Mouse (Mus musculus) G1E (cell line): ENCODE measurements around the gene 2900011O08Rik. TPM values are rescaled to one million over a fixed set of nuclear protein-coding genes. Genes with fewer than 3 reads are reported as not detected.

Source experiments
- ATAC-seq: 2 replicates; pipeline ENCODE4 v1.8.0; 2016; ENCODE audit warnings: mild to moderate bottlenecking; ENCODE audit not compliant: insufficient number of reproducible peaks, poor library complexity, low FRiP score, severe bottlenecking; ENCODE audit errors: extremely low read depth
- DNase-seq: peaks from one replicate; pipeline ENCODE4 v3.0.0; 2012; ENCODE audit warnings: low spot score
- H3K27me3 ChIP-seq: 2 replicates; pipeline ENCODE4 v1.6.1; 2012; ENCODE audit warnings: mild to moderate bottlenecking, low read length, inconsistent platforms; ENCODE audit not compliant: insufficient read depth
- H3K36me3 ChIP-seq: replicated peaks from 2 replicates; pipeline ENCODE3; 2012; ENCODE audit warnings: mild to moderate bottlenecking, inconsistent platforms
- H3K4me1 ChIP-seq: 2 replicates; pipeline ENCODE4 v1.6.1; 2012; ENCODE audit warnings: low read depth, low read length, inconsistent platforms, mixed read lengths; ENCODE audit not compliant: insufficient read depth
- H3K4me3 ChIP-seq: 2 replicates; pipeline ENCODE4 v1.5.1; 2012; ENCODE audit warnings: low read depth, mild to moderate bottlenecking, inconsistent platforms, low read length, moderate library complexity, mixed read lengths
- H3K9me3 ChIP-seq: replicated peaks from 2 replicates; pipeline ENCODE4 v1.6.1; 2012; ENCODE audit warnings: inconsistent platforms
- CTCF ChIP-seq: IDR thresholded peaks from 2 replicates; pipeline ENCODE4 v1.5.1; 2012; ENCODE audit warnings: low read depth, low read length, inconsistent platforms, mixed read lengths
- GATA1 ChIP-seq: IDR thresholded peaks from 2 replicates; pipeline ENCODE4 v1.6.1; 2012; ENCODE audit warnings: borderline replicate concordance, low read length, inconsistent platforms, mixed read lengths
- GATA2 ChIP-seq: IDR thresholded peaks from 2 replicates; pipeline ENCODE4 v1.6.1; 2012; ENCODE audit warnings: low read depth, low read length, inconsistent platforms, borderline replicate concordance
- POLR2AphosphoS5 ChIP-seq: IDR thresholded peaks from 2 replicates; pipeline ENCODE4 v1.6.1; 2012; ENCODE audit warnings: low read depth, low read length, inconsistent platforms; ENCODE audit not compliant: insufficient replicate concordance
- TAL1 ChIP-seq: conservative IDR thresholded peaks from 2 replicates; pipeline ENCODE4 v1.6.1; 2012; ENCODE audit warnings: low read depth, low read length, inconsistent platforms, mixed read lengths
- polyA plus RNA-seq: library from polyadenylated mRNA; stranded (reverse); fragments of >175 nt; gene quantifications from 2 replicates; pipeline ENCODE4 v1.2.3, GENCODE M21; 2012
- total RNA-seq, 2 experiments: library from RNA; stranded (forward) in 1 of 2; stranded (reverse) in 1 of 2; fragments of 200-1000 nt in 1 of 2; fragments of >200 nt in 1 of 2; fragmentation: Nextera tagmentation in 1 of 2; gene quantifications; 2 replicates each; pipeline ENCODE4 v1.2.3; 2014 to 2017

Gene 2900011O08Rik
- total and polyA plus RNA-seq, 3 experiments = 0.05 TPM; not detected in 2

DNA sequence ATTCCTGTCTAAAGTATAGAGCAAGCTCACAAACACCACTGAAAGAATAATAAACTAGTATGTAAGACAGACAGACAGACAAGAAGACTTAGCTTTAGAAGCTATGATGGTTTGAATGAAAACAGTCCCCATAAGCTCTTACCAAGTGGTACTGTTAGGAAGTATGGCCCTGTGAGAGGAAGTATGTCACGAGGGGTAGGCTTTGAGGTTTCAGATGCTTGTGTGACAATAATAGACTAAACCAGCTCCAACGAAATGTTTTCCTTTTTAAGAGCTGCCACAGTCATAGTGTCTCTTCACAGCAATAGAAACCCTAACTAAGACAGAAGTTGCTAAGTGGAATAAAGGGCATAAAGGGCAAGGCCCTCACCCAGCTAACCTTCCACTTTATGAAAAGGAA, 148.6 kb downstream of the 2900011O08Rik start:
- ATAC-seq (no peak), DNase-seq (no peak)
- Histone ChIP-seq H3K4me1 (no peaks in the 10 kb centered on the region), H3K27me3 (no peaks in the 10 kb centered on the region), H3K9me3 (no peaks in the 10 kb centered on the region), H3K4me3 (no peak overlapping the region), H3K36me3 (peaks cover 89% of the 10 kb centered on the region)
- TF ChIP-seq GATA2 = no peak
- TF ChIP-seq POLR2AphosphoS5 = no peak
- TF ChIP-seq GATA1 = no peak
- TF ChIP-seq CTCF = no peak
- no peak for TF ChIP-seq TAL1

DNA sequence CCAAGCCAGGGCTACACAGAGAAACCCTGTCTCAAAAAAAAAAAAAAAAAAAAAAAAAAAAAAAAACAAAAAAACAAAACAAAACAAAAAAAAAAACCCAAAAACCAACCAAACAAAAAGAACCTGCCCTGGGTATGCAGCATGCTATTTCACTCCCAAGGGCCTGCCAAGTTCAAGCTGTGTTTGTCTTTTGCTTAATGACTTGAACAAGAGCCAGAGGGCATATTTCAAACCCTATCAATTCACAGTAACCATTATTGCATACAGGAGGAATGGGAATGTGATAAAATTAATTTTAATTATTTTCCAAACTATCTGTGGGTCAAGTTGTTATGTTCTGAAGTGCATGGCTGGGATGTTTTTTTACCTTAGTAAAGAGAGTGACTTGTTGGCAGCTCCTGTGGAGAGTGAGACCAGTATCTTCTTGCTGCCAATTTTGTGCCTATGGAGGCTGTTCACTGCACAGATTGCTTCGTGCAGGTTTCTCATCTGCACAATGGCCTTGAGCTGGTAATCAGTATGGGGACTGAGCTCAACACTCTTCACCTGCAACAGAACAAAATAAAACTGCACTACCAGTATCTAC, 151.7 kb downstream of the 2900011O08Rik start:
- Histone ChIP-seq H3K27me3 (no peaks in the 10 kb centered on the region), H3K4me3 (no peak overlapping the region), H3K4me1 (no peaks in the 10 kb centered on the region), H3K9me3 (no peaks in the 10 kb centered on the region), H3K36me3 (peaks cover 86% of the 10 kb centered on the region)
- TF ChIP-seq GATA1 (no peak), POLR2AphosphoS5 (no peak), TAL1 (no peak), CTCF (no peak), GATA2 (no peak)
- ATAC-seq = no peak
- DNase-seq = no peak

DNA sequence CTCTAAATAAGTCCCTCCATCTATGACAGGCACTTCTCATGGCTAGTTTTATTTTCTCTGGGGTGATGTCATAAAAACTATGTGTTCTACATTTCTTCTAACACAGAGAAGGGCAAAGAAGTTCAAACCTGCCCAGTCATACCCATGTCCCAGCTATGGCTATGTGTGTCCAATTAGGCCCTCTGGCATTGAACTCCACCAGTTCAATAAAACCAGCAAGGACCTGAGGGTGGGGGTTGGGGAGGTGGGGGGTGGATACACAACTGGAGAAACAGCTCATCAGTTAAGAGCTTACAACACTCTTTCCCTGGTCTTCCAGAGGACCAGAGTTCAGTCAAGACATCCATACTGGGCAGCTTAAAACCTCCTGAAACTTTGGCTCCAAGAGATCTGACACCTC, 152.7 kb downstream of the 2900011O08Rik start:
- DNase-seq (no peak), ATAC-seq (no peak)
- Histone ChIP-seq H3K9me3 (no peaks in the 10 kb centered on the region), H3K36me3 (peaks cover 88% of the 10 kb centered on the region), H3K4me1 (no peaks in the 10 kb centered on the region), H3K4me3 (no peak overlapping the region), H3K27me3 (no peaks in the 10 kb centered on the region)
- TF ChIP-seq CTCF (no peak), POLR2AphosphoS5 (no peak), TAL1 (no peak), GATA2 (no peak), GATA1 (no peak)

DNA sequence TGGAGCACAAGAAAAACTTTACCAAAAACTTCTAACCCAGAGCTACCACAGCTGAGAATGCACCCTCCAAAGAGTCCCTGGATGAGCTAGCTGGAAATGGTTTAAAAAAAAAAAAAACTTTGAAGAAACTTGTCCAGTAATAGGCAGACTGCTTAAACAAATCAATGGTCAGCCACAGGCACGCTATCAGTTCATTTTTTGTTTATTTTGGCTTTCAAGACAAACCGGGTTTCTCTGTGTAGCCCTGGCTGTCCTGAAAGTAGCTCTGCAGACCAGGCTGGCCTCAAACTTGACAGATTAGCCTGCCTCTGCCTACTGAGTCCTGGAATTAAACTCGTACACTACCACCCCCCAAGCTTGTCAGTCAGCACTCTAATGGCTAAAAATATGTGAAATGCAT, 156.9 kb downstream of the 2900011O08Rik start:
- H3K4me3 ChIP-seq = no peak overlapping the region
- ATAC-seq (no peak), DNase-seq (no peak)
- H3K27me3 ChIP-seq = no peaks in the 10 kb centered on the region
- no peaks in the 10 kb centered on the region for H3K9me3 ChIP-seq
- peaks cover 86% of the 10 kb centered on the region for H3K36me3 ChIP-seq
- H3K4me1 ChIP-seq = no peaks in the 10 kb centered on the region
- TF ChIP-seq TAL1 = no peak
- no peak for TF ChIP-seq POLR2AphosphoS5
- TF ChIP-seq CTCF = no peak
- TF ChIP-seq GATA1 = no peak
- TF ChIP-seq GATA2 = no peak

DNA sequence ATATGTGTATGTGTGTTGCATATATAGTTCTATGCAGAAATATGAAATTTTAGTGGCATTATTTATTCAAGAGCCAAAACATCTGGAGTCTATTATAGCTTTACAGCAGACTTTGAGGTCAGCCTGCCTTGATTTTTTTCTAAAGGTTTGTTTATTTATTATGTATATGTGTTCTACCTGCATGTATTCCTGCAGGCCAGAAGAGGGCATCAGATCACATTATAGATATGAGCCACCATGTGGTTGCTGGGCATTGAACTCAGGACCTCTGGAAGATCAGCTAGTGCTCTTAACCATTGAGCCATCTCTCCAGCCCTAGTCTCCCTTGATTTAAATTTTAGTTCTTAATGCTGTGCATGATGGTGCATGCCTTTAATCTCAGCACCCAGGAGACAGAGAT, 161.3 kb downstream of the 2900011O08Rik start:
- no peak for TF ChIP-seq TAL1
- TF ChIP-seq GATA1 = no peak
- no peak for TF ChIP-seq CTCF
- no peak for TF ChIP-seq GATA2
- TF ChIP-seq POLR2AphosphoS5 = no peak
- no peak for ATAC-seq
- no peaks in the 10 kb centered on the region; the same call in 1 of the 2 replicates for H3K4me1 ChIP-seq
- no peak for DNase-seq
- H3K36me3 ChIP-seq = peaks cover 83% of the 10 kb centered on the region
- no peak overlapping the region for H3K4me3 ChIP-seq
- no peaks in the 10 kb centered on the region for H3K9me3 ChIP-seq
- H3K27me3 ChIP-seq = no peaks in the 10 kb centered on the region

Other genes with a start within 250 kb of the 2900011O08Rik start
- 67.6 and 67.8 TPM in 2 replicates for gene Rrn3, start 205.9 kb upstream of the 2900011O08Rik start, total RNA-seq (2014; fragmentation: Nextera tagmentation)
- gene Rrn3, start 205.9 kb upstream of the 2900011O08Rik start, total RNA-seq (2017) = 65.8 and 72.3 TPM in 2 replicates
- gene Rrn3, start 205.9 kb upstream of the 2900011O08Rik start, polyA plus RNA-seq = 18.3 and 21.2 TPM in 2 replicates
- 39.7 and 54.2 TPM in 2 replicates for gene Ntan1, start 167.8 kb upstream of the 2900011O08Rik start, total RNA-seq (2014; fragmentation: Nextera tagmentation)
- gene Ntan1, start 167.8 kb upstream of the 2900011O08Rik start, total RNA-seq (2017) = 36.5 and 42.0 TPM in 2 replicates
- gene Ntan1, start 167.8 kb upstream of the 2900011O08Rik start, polyA plus RNA-seq = 9.0 and 9.2 TPM in 2 replicates
- 74.9 and 94.5 TPM in 2 replicates for gene Pdxdc1, start 83.5 kb upstream of the 2900011O08Rik start, total RNA-seq (2014; fragmentation: Nextera tagmentation)
- gene Pdxdc1, start 83.5 kb upstream of the 2900011O08Rik start, total RNA-seq (2017) = 68.8 and 72.1 TPM in 2 replicates
- gene Pdxdc1, start 83.5 kb upstream of the 2900011O08Rik start, polyA plus RNA-seq = 27.1 and 35.5 TPM in 2 replicates
- gene Mpv17l, start 83.4 kb upstream of the 2900011O08Rik start, total RNA-seq (2014; fragmentation: Nextera tagmentation) = 1.9 and 2.6 TPM in 2 replicates
- 0.98 and 1.2 TPM in 2 replicates for gene Mpv17l, start 83.4 kb upstream of the 2900011O08Rik start, total RNA-seq (2017)
- gene Mpv17l, start 83.4 kb upstream of the 2900011O08Rik start, polyA plus RNA-seq = 0.04 and 0.05 TPM in 2 replicates
- gene Ifitm7, start 284 bp downstream of the 2900011O08Rik start, total RNA-seq (2014; fragmentation: Nextera tagmentation) = not detected in 2 replicates
- 0.06 and 0.49 TPM in 2 replicates for gene Ifitm7, start 284 bp downstream of the 2900011O08Rik start, total RNA-seq (2017)
- not detected in 2 replicates for gene Ifitm7, start 284 bp downstream of the 2900011O08Rik start, polyA plus RNA-seq
- 53.4 and 85.9 TPM in 2 replicates for gene Nde1, start 176.7 kb downstream of the 2900011O08Rik start, total RNA-seq (2014; fragmentation: Nextera tagmentation)
- 57.7 and 58.2 TPM in 2 replicates for gene Nde1, start 176.7 kb downstream of the 2900011O08Rik start, total RNA-seq (2017)
- gene Nde1, start 176.7 kb downstream of the 2900011O08Rik start, polyA plus RNA-seq = 51.1 and 54.6 TPM in 2 replicates
- gene Marf1, start 176.7 kb downstream of the 2900011O08Rik start, total RNA-seq (2014; fragmentation: Nextera tagmentation) = 71.2 and 75.4 TPM in 2 replicates
- 28.5 and 32.3 TPM in 2 replicates for gene Marf1, start 176.7 kb downstream of the 2900011O08Rik start, total RNA-seq (2017)
- gene Marf1, start 176.7 kb downstream of the 2900011O08Rik start, polyA plus RNA-seq = 1.8 and 3.3 TPM in 2 replicates